Mouse (Mus musculus): ENCODE measurements around the gene Sema3a.
"Not testable (repeated sequence)": the region's sequence is repeated elsewhere in the genome, so short reads cannot be mapped to it uniquely, and the experiment has no call there.

Sema3a gene

DNA sequence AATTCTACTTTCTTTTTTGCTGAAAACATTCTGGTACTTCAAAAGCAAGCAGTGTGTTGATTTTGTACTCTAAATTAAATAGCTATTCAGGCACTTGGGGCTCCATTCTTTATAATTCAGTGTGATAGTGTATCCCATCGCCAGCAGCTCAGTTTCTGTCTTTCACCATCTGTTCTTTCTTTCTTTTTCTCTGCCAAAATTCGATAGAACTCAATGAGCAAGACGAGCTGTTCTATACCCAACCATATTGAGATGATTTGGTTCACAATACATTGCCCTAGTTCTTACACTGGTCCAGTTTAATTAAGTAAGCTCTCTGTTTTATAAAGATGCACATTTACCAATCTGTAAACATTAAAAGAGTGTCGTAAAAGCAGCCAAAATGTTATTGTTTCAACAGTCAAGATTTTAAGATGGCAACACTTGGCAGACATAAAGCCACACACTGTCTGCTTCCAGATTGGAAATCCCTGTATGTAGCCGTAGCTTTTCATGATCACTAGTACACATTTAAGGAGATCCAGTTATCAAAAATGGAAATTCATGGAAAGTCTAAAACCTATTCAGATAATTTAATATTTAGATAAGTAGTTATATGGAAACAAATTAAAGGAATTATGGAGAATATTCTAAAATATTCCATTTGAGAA, 296.2 kb downstream of the Sema3a start:
- no peak for DNase-seq (ENCODE audit: low spot score)

DNA sequence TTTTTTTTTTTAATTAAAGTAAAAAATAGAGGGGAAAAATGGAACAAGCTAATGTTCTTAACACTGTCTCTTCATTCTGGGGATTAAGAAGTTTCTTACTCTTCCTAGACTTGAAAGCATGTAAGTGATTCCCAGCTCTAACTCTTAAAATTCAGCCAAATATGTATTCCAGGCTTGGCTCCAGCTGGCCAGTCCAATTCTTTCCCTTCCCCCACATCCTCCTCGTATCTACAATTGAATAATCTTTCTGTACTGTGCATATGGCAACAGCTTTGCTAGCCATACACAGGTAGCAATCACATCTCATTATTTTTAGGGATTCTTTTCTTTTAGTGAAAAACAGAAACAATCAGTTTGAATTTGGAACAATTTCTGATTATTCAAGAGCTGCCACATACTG, 303.5 kb downstream of the Sema3a start:
- no peak for DNase-seq (ENCODE audit: low spot score)

DNA sequence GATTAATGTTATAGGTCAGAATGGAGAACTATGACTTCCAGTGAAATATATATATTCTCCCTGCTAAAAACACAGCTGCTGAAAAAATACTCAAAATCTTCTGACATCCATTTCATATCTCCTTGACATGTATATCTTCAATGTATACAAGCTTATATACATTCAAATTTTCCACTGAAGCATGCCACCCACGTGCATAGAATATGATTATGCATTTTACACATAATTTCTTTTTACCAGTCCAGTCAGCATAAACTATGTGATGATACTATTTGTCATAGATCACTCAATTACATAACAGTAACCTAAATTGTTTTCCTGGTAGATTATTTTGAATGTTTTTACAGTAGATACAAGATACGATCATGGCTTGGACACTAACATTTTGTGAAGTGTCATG, 306.6 kb downstream of the Sema3a start:
- DNase-seq (ENCODE audit: low spot score): no peak

DNA sequence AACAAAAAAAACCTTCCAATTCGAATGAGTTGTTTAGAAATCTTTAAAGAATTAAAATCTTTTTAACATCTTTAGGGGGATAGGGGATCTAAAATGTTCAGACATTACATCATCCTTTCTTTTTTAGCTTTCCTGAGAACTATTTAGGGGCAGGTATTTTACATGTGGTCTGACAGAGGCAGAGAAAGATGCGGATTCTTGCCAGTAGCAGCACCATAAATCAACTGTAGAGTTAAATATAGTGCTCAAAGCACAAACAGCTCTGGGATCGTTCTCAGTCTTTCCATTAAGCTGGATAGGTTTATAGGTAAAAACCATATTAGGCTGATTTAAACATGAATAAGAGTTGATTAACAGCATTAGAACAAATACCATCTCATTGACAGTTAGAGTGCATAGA, 307.4 kb downstream of the Sema3a start:
- DNase-seq (ENCODE audit: low spot score): no peak

DNA sequence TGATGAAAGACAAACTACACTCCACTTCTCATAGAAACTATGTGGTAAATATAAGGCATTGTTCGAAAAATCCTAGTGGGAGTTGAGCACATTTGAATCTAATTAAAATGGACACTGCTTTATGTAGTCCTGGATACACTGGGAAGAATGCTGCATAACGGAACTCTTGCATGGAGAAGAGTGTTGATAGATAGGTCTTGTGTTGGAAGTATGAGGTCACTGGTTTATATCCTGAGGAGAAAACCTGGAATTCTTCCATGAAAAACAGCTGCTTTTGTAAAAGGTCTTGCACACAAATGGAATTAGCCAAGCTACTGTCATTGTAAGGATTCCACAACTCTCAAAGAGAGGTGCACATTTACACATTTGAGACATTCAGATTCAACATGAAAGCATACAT, 308.1 kb downstream of the Sema3a start:
- DNase-seq (ENCODE audit: low spot score): no peak

DNA sequence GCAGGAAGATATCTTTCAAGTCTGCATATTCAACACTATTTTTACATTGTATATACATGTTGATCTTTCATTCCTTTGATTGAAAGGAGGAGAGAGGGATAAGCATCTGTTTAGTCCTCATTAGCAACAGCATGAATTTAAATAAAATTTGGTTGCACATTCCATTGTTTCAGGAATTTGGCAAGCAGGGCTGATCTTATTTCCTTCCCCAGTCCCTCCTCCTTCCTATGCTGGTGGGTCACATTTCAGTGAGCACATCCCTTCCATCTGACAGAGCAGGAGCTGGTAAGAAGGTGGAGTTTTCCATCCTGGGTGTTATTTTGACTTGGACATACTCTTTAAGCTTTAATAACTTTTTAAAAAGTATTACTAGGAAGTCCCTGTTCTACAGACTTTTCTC, 315.9 kb downstream of the Sema3a start:
- DNase-seq (ENCODE audit: low spot score): no peak

DNA sequence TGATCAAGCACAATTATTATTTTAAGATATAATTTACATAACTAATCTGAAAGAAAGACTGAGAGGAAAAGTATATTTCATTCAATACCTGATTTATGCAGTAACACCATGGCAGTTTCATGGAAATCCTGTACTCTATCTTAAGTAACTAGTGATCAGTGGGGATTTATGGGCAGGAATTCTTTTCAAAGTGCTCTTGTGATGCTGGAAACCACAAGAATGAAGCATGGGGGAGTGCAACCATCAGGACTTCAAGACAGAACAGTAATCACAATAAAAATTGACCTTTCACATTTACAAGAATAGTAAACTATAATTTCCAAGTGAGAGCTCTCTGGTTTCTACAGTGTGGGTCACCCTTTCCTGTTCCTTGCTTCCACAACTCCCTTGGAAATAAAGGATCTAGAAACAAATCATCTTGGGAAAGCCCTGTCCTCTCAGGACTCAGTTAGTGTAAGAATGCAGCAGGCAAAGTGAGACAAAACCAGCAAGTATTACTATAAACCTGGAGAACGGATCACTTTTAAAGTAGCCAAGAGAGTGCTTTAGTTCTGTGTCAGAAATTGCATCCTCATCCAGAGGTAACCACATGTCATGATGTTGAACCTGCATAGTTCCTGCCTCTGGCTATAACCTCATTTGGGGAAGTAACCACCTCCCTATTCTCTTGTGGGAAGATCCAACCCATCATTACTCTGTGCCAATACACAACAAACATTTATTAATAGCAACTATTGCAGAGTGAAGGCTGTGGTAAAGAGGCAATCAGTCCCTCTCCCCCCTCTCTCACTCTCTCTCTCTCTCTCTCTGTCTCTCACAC, 335.2 kb downstream of the Sema3a start:
- DNase-seq (ENCODE audit: low spot score): no peak

DNA sequence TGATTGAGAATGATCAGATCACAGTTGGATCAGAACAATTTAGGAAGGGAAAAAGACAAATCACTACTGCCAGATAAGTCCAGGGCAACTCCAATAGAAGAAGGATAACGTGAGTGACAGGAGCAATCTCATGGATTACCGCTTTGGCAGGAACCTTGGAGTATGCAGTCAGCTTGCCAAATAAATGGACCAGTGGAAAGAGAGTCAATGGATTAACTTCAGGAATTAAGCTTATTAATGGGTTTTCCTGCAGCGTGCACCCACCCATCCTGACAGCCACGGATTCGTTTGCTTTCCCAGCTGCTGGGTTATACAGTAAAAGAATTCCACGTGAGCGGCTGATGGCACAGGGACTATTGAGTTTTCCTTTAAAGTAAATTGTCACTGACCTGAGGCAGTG, 343.6 kb downstream of the Sema3a start:
- no peak for DNase-seq (ENCODE audit: low spot score)

DNA sequence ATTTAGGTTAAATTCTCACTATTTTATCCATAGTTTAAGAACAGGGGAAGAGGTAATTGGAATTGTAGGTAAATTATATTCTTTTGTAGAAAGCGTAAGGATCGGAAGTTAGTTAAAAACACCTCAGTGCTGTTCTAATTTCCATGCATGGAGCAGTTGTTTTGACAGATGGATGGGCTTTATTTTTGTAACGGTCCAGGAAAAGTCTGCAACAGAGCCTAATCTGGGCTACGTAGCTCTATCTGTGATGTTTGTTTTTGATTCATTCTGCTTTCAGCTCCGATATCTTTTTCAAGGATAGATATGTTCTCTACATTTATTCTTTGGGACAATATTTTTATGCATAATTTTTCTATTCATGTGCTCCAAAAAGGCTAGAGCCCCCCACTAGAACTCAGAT, 344.2 kb downstream of the Sema3a start:
- no peak for DNase-seq (ENCODE audit: low spot score)

DNA sequence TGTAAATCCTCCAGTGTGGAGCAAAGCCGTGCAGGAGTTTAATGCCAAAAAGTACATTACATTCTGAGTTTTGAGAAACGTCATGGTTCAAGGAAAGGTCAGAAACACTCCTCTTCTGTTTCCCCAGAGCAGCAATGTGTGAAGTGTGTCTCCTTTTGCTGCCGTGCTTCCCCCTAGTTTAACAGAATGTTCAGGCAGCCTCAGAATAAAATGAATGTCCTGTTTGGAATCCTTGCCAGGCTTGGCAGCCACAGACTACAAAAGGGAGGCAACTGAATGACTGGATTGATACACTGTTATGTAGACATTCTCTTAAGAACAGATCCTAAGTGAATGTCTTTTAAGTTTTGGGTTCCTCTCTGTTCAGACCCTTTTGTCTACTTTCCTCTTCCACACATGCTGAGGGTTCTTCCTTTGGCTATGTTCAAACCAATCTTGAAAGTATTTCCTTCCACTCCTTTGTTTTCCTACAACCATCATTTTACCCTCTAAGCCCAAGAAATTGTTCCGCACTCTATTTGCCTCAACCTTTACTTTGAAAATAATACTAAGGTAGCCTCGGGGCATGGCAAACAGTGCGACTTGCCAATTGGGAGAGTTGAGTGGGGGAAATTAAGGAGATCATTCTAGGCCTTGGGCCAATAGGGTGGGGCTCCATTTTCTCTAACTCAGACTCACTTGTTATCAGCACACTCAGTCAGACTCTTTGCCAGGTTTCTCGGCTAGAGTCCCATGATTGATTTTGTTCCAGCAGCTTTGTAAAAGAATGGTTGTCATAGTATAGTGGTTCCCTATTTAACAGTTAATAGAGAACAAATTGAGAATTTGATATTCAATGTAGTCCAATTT, 345.1 kb downstream of the Sema3a start:
- no peak for DNase-seq (ENCODE audit: low spot score)

DNA sequence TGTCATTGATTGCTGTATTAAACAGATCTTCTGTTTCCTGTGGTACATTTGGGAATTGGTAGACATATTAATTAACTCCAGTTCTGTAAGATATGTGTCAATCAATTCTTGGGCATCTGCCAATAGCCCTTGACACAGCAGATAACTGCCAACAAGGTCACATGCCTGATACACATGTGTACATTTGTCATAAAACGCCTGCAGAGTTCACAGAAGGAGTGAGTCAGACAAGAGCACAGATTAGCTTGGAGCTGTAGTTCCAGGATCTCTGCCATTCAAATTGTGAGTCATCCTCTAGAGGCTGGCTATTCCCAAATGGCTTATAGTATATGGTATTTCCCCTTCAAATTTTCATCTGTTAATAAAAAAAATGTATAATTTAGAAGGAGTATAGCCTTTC, 352.4 kb downstream of the Sema3a start:
- no peak for DNase-seq (ENCODE audit: low spot score)

DNA sequence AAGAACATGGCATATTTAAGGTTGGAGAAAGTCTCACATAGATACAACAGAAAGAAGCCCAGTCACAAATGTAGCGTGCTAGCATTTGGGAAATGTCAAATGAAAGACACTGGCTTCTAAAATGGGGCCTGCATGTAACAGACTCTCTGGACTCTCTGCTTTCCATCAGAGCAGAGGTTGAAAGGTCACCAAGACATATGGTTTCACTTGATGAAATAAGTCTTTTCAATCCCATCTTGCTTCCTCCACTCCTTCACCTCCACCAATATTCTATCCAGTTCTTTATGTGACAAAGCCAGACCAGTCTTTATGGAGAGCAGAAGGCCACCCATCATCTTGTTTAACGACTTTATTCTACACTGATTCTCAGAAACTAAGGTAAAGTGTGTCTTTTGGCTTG, 363.5 kb downstream of the Sema3a start:
- DNase-seq (ENCODE audit: low spot score): no peak

DNA sequence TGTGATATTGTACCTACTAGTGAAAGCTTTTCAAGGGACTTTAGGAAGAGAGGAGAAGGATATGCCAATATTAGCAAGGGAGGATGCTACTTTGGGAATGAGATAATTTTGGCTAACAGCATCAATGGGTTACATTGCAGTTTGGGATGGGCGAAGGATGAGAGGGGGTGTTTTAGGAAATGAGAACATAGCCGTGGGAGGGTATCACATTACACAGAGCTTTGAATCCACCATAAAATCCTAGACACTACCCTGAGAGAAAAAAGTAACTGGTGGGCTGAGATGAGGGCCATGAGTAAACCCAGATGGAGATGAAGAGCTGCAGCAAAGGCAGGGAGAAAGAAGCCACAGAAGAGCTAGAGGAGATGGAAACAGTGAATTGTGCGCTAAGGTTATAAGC, 370.8 kb downstream of the Sema3a start:
- DNase-seq (ENCODE audit: low spot score): not testable (repeated sequence)

DNA sequence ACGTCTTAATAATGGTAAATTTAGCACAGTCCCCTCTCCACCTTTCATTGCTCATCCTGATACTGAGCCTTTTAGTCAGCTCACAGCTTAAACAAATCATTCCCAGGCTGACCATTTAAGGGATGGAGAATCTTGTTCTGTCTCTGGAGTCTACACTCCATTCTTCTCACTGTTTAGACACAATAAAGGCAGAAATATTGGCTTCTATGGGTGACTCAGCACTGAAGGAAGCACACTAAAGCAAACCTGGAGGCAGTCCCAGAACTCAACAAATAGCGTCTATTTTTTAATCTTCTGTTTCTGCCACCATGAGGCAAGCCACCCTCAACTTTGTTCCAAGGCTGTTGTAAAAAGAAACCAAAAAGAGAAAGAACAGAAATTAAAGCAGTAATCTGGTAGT, 374.6 kb downstream of the Sema3a start:
- DNase-seq (ENCODE audit: low spot score): no peak

DNA sequence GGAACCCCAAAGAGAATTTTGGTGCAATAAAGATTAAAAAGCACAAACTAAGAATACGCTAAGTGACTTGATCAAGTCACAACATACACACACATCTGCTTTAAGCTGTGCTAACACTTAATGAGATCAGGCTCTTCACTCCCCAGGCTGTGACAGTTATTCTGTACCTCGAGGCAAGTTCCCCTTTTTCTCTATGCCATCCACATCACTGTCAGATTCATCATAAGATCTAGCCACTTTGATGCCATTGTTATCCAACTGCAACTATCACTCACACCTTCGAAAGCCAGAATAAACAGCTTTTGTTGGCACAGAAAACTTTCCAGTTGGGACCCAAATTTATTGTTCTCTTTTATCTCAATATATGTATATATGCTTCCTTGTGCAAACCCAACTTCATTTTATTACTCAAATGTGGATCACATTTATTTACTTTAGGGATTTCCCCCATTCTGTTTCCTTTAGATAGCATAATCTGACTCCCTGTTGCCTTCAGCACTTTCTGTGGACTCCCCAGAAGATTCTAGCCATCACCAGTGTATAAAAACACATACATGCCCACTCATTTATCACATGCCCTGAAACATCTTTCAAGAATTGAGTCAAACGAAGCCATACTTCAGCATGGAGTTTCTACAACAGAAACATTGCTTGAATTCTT, 380.8 kb downstream of the Sema3a start:
- no peak for DNase-seq (ENCODE audit: low spot score)

DNA sequence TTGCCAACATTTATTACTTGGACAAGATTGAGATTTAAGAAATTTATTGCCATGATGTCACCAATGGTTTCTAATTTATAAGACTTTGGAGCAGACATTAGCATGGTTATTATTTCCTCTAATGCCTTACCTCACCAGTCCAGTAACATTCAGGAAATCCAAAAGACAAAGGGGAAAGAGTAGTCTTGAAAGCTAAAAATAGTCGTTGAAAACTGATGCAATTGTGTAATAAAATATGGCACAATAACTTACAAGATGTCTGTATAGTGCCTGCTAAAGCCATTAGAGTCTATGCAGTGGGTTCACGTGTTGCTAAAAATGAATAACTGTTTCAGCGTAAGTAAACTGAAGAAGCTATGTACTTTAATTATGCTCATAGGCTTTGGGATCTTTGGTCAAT, 383.9 kb downstream of the Sema3a start:
- DNase-seq (ENCODE audit: low spot score): no peak

DNA sequence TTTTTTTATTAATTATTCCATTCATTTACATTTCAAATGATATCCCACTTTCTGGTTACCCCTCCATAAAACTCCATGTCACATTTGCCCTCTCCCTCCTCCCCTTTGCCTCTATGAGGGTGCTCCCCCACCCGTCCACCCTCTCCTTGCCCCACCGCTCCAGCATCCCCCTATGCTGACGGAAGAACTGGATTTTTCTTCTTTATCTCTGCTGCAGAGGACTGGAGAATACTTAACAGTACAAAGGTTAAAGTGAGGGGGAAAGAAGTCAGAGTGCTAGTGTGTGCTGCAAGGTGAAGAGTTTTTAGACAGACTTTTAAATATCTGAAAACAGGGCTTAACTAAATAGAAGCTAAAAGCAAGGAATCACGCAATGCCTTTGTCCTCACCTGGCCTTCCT, 391.8 kb downstream of the Sema3a start:
- no peak for DNase-seq (ENCODE audit: low spot score)

DNA sequence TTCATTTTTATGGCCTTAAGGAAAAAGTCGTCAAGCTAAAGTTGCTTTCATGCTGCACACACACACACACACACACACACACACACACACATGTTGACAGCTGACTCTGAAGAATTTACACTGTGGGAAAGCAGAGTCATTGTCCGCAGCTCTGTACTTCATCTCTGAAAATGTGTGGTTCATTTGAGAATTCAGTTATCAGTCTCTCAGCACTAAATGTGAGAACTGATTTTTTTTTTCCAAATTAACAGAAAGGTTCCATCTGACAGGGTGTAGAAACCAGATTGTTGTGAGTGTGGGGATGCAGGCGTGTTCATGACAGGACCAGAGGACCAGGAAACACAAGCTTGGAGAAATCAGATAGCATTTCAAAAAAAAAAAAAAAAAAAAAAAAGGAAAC, 400.4 kb downstream of the Sema3a start:
- DNase-seq (ENCODE audit: low spot score): no peak

DNA sequence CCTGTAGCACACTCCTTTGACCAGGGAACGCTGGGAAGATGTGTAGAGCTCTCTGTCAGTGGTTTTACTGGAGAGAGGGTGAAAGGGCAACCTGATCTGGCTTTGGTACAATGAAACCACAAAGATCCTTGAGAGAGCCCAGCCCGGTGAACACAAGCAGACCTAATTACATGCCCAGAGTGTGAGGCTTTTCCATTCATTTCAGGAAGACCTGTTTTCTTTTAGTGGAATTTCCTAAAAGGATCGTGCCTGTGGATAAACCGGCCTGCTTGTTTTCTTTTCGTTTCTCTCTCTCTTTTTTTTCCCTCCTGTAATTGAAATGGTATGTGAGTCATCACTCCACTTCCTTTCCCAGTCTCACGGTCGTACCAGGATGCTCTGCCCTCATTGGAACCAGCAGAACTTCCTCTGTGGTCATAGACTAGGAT, 401.8 kb downstream of the Sema3a start:
- no peak for DNase-seq (ENCODE audit: low spot score)

DNA sequence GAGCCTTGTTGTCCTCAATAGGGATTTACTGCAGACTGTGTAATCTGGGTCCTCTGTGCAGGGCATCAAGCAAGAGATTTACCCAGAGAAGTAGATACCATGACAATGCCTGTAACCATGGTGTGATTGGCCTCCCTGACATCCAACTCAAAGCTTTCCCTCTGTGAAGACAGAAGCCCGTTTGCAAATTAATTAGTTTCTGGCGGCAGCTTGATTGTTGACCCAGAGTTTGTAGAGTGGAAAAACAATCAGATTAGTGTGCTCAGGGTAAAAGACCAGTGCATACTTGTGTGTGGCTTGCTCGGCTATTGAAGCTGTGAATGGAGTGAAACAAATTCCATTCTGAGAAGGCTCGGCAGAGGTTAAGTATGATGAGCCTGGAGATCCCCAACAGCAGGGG, 404.0 kb downstream of the Sema3a start:
- no peak for DNase-seq (ENCODE audit: low spot score)

DNA sequence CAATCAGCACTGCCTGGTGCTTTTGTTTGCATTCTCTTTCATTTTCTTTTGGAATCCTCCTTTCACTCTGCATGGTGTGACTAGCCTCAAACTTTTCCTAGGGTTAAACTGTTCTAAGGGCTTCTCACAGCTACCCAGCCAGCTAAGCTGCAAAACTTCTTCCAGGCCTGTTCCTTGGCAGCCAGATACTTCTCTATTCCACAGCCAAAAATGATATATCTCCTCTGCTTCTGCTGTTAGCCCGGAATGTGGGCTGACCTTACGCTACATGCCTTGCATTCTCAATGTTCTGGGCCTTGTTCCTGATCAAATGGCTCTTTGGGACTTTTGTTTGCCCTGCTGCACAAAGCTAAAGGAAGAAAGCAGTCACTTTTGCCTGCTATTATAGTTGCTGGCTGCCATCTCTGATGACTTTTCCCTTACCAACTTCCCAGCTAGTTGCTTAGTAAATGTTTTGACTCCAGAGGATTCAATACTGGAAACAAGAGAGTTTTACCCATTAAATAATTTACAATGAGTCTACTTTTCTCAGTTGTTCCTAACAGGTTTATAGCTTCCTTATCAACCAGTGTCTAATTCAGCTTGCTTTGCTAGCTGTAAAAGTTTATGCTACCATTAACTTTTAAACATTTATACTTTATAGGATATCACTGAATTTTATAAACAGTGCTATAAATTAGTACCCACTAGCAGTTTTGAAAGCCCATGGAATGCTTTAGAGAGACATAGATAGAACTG, 422.4 kb downstream of the Sema3a start:
- DNase-seq (ENCODE audit: low spot score): no peak

DNA sequence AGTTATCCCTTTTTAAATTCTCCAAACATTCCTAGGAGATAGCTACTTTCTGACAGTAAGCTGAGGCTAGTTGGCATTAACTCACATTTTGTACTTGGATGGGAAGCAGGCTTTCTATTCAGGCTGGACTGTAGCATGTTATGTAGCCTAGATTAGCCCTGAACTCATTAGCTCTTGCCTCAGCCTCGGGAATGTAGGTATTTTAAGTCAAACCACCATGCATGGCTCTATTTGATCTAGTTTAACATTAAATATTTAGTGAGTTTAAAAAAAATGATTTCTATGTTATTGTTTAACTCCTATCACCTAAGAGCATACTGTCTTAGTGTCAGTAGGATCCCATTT, 423.0 kb downstream of the Sema3a start:
- no peak for DNase-seq (ENCODE audit: low spot score)

All from spleen, adult 12 weeks (tissue).